Mouse (Mus musculus) kidney, embryonic 15.5 days (tissue): ENCODE measurements around the gene 1810024B03Rik. TPM values are rescaled to one million over a fixed set of nuclear protein-coding genes. Genes with fewer than 3 reads are reported as not detected.
"Not testable (repeated sequence)": the region's sequence is repeated elsewhere in the genome, so short reads cannot be mapped to it uniquely, and the experiment has no call there.

Source experiments
- ATAC-seq: fragments of 200-750 bp; cut with Nextera tagmentation; replicated peaks from 2 replicates; pipeline ENCODE4 v1.8.0; 2017; ENCODE audit warnings: moderate TSS enrichment; ENCODE audit not compliant: low FRiP score
- H3K27ac ChIP-seq: fragments of 300-500 bp; sonication (generic); 2 replicates; pipeline ENCODE4 v1.5.1; 2015; ENCODE audit warnings: mild to moderate bottlenecking, inconsistent platforms
- H3K27me3 ChIP-seq: fragments of 300-500 bp; sonication (generic); 2 replicates; pipeline ENCODE4 v1.6.1; 2015; ENCODE audit warnings: inconsistent platforms
- H3K36me3 ChIP-seq: fragments of 300-500 bp; sonication (generic); 2 replicates; pipeline ENCODE4 v1.6.1; 2015; ENCODE audit warnings: inconsistent platforms
- H3K4me1 ChIP-seq: fragments of 300-500 bp; sonication (generic); 2 replicates; pipeline ENCODE4 v1.6.1; 2015; ENCODE audit warnings: inconsistent platforms
- H3K4me2 ChIP-seq: fragments of 300-500 bp; sonication (generic); 2 replicates; pipeline ENCODE4 v1.6.1; 2015; ENCODE audit warnings: moderate library complexity, mild to moderate bottlenecking, inconsistent platforms
- H3K4me3 ChIP-seq: fragments of 300-500 bp; sonication (generic); replicated peaks from 2 replicates; pipeline ENCODE4 v1.5.1; 2015; ENCODE audit warnings: mild to moderate bottlenecking, inconsistent platforms
- H3K9ac ChIP-seq: fragments of 300-500 bp; sonication (generic); 2 replicates; pipeline ENCODE4 v1.6.1; 2015; ENCODE audit warnings: mild to moderate bottlenecking, inconsistent platforms
- H3K9me3 ChIP-seq: fragments of 300-500 bp; sonication (generic); replicated peaks from 2 replicates; pipeline ENCODE4 v1.6.1; 2016; ENCODE audit warnings: inconsistent platforms
- WGBS: fragments of 180-500 bp; shearing (Covaris S2); methylation state at CpG from one replicate; pipeline ENCODE4 v1.1.7; 2015; ENCODE audit warnings: mixed read lengths; 5-methylcytosine and 5-hydroxymethylcytosine counted together
- polyA plus RNA-seq: library from polyadenylated mRNA; unstranded; fragments of >200 nt; fragmentation: Nextera tagmentation; extraction: Ambion mirVana; gene quantifications from 2 replicates; pipeline ENCODE4 v1.2.1, GENCODE M21; 2015

The 1810024B03Rik gene
- polyA plus RNA-seq, 1 experiment from 2014 or later: 2.7 TPM

DNA sequence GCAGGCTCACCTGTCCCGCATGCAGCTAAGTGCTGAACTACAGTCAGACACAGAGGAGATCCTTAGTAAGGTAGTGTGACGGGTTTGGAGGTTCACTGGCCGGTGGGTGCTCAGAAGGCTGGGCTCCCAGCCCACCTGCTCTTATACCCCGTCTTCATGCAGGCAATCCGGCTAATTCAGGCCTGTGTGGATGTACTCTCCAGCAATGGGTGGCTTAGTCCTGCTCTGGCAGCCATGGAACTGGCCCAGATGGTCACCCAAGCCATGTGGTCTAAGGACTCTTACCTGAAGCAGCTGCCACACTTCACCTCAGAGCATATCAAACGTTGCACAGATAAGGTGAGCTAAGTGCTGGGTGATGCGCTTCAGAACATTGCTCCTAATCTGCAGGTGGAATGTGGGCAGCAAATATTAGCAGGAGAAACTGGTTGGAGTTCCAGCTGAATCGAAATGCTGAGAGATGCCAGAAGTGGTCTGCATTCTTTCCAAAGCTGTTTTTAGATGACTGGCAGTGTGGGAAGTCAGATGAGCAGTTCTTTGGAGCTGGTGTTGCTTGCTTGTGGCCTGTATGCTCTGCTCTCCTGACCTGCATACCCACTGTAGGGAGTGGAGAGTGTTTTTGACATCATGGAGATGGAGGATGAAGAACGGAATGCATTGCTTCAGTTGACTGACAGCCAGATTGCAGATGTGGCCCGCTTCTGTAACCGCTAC, 30.0 kb upstream of the 1810024B03Rik start:
- 92% methylated on average over 11 of the region's 11 CpGs for WGBS
- no peaks in the 10 kb centered on the region for H3K4me1 ChIP-seq
- no peak overlapping the region for H3K27ac ChIP-seq
- H3K27me3 ChIP-seq: no peaks in the 10 kb centered on the region
- H3K4me3 ChIP-seq: no peak overlapping the region
- peaks cover 97% of the 10 kb centered on the region for H3K36me3 ChIP-seq
- ATAC-seq: no peak
- H3K9me3 ChIP-seq: no peaks in the 10 kb centered on the region
- H3K9ac ChIP-seq: no peak overlapping the region
- no peak overlapping the region for H3K4me2 ChIP-seq

DNA sequence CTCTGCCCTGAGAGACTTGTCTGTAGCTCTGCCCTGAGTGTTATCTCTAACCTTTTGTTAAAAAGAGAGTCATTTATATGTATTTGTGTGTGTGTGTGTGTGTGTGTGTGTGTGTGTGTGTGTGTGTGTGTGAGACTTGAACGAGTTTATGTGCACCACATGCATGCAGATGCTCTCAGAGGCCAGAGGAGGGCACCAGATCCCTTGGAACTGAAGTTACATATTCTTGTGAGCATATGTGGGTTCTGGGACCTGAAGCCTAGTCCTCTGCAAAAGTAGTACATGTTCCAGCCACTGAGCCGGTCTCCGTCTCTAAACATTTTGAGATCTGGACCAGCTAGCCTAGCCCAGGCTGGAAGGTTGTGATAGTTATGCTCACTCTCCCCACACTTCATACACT, 17.2 kb upstream of the 1810024B03Rik start:
- Histone ChIP-seq H3K27me3 (no peaks in the 10 kb centered on the region), H3K36me3 (peaks cover 97% of the 10 kb centered on the region)

DNA sequence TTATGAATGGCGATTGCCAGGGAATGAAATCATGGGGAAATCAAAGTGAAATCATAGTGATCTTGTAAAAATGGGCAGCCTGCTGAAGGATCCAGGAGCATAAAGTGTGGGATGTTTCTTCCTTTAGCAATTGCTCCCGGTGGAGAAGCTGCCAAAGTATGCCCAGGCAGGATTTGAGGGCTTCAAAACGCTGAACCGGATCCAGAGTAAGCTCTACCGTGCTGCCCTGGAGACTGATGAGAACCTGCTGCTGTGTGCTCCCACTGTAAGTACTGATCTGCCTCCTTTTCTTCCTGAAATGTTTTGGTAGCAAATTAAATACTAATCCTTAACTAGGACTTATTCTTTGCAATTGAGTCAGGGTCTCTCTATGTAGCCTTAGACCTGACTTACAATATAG, 9.7 kb upstream of the 1810024B03Rik start:
- Histone ChIP-seq H3K9me3 (no peaks in the 10 kb centered on the region), H3K36me3 (peaks cover 100% of the 10 kb centered on the region), H3K4me2 (no peak overlapping the region), H3K27ac (no peak overlapping the region), H3K9ac (no peak overlapping the region), H3K27me3 (no peaks in the 10 kb centered on the region), H3K4me1 (no peaks in the 10 kb centered on the region), H3K4me3 (no peak overlapping the region)
- ATAC-seq: no peak
- WGBS: 94% methylated on average over 5 of the region's 5 CpGs

More for the DNA sequence above, 17.2 kb upstream of the 1810024B03Rik start:
- no peaks in the 10 kb centered on the region for H3K9me3 ChIP-seq
- ATAC-seq: no peak
- no peak overlapping the region for H3K27ac ChIP-seq
- H3K4me1 ChIP-seq: no peaks in the 10 kb centered on the region
- no peak overlapping the region for H3K9ac ChIP-seq
- H3K4me3 ChIP-seq: no peak overlapping the region
- WGBS: 97% methylated on average over 3 of the region's 3 CpGs
- no peak overlapping the region for H3K4me2 ChIP-seq

DNA sequence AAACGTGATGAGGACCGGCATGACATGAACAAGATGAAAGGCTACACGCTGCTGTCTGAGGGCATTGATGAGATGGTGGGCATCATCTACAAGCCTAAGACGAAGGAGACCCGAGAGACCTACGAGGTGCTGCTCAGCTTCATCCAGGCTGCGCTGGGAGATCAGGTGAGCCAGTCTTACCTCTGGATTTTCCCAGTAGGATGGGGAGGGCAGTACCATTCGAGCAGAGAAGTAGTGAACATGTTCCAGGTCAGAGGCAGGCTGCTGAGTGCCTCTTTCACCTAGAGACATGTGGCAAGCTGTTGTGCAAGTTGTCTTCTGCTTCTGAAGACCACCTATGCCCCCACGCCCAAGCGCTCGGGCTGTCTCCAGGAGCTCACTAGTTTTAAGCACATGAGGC, 2.6 kb upstream of the 1810024B03Rik start:
- no peak overlapping the region for H3K27ac ChIP-seq
- peaks cover 63% of the 10 kb centered on the region for H3K36me3 ChIP-seq
- H3K9ac ChIP-seq: no peak overlapping the region
- H3K4me3 ChIP-seq: no peak overlapping the region
- H3K4me2 ChIP-seq: no peak overlapping the region
- H3K4me1 ChIP-seq: peaks cover 18% of the 10 kb centered on the region
- no peaks in the 10 kb centered on the region for H3K9me3 ChIP-seq
- H3K27me3 ChIP-seq: no peaks in the 10 kb centered on the region
- ATAC-seq: no peak
- WGBS: 93% methylated on average over 11 of the region's 11 CpGs

DNA sequence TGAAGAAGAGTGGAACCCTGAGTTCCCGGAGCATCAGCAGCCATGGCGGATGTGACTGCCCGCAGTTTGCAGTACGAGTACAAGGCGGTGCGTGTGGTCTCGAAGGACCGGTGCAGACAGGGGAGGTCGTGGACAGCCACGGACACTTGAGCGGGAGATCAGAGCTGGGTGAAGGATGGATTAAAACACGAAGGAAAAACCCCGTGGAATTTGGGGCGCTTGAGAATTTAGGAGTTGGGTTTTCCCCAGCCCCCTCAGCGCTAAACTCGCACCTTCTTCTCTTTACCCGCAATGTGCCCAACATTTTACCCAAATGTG, 331 bp upstream of the 1810024B03Rik start:
- H3K4me2 ChIP-seq: peak overlapping the region; percentile 78
- H3K27me3 ChIP-seq: no peaks in the 10 kb centered on the region
- WGBS: under 1% methylated on average over 17 of the region's 17 CpGs
- peaks cover 45% of the 10 kb centered on the region for H3K36me3 ChIP-seq
- peak overlapping the region; percentile 76 for H3K9ac ChIP-seq
- H3K27ac ChIP-seq: peak overlapping the region; percentile 86
- peak overlapping the region; percentile 88 for H3K4me3 ChIP-seq
- H3K4me1 ChIP-seq: peaks cover 18% of the 10 kb centered on the region
- ATAC-seq: no peak
- H3K9me3 ChIP-seq: no peaks in the 10 kb centered on the region

DNA sequence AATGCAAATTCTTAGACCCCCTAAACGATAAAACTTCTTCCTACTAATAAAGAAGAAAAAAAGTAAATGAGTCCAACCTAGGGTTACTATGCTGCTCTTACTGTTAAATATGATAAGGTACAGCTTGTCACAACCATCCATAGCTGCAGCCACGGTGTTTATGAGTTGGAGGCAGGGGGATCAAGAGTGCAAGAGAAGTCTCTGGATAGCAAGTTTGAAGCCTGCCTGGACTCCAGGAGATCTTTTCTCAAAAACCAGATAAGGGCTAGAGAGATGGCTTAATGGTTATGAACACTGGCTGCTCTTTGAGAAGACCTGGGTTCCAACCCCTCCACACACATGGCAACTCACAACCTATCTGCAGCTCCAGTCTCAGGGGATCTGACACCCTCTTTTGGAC, 1.2 kb downstream of the 1810024B03Rik start:
- Histone ChIP-seq H3K36me3 (peaks cover 37% of the 10 kb centered on the region), H3K27me3 (no peaks in the 10 kb centered on the region), H3K27ac (no peak overlapping the region), H3K4me3 (no peak overlapping the region), H3K9ac (no peak overlapping the region), H3K4me2 (peak overlapping the region; percentile 78; the same call in 1 of the 2 replicates), H3K9me3 (no peaks in the 10 kb centered on the region), H3K4me1 (peaks cover 18% of the 10 kb centered on the region)
- no peak for ATAC-seq
- 97% methylated on average over 2 of the region's 2 CpGs for WGBS

DNA sequence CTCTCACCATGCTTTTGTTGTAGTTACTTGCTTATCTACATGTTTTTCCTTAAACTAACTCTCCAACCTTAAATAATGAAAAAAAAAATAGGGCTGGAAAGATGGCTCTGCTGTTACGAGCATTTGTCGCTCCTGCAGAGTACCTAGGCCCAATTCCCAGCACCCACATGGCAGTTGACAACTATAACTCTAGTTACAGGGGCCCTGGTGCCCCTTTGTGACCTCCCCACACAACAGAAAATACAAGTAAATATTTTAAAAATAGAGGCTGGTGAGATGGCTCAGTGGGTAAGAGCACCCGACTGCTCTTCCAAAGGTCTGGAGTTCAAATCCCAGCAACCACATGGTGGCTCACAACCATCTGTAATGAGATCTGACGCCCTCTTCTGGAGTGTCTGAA, 2.1 kb downstream of the 1810024B03Rik start:
- H3K9ac ChIP-seq, H3K4me2 ChIP-seq, H3K27ac ChIP-seq, ATAC-seq, H3K9me3 ChIP-seq, H3K4me3 ChIP-seq, H3K27me3 ChIP-seq: not testable (repeated sequence)
- WGBS: 83% methylated on average over 4 of the region's 4 CpGs
- H3K36me3 ChIP-seq: peaks cover 33% of the 10 kb centered on the region
- H3K4me1 ChIP-seq: peaks cover 18% of the 10 kb centered on the region

DNA sequence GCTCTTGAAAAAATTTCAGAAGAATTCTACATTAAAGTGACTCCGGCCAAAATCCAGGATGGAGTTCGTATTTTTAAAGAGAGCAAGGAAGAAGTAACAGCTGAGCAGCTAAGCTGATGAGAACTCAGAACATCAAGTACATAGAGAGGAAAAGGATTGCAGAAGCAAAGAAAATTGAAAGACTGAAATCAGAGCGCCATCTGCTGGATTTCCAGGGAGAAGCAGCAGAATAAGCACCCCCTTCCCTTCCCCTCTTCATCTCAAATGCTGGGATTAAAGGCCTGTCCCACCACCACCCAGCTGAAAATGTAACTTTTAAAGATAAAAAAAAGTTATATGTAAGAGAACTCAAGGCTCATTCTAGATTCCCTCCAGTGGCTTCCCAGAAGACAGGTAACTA, 3.1 kb downstream of the 1810024B03Rik start:
- ATAC-seq: no peak
- H3K27me3 ChIP-seq: no peaks in the 10 kb centered on the region
- no peak overlapping the region for H3K27ac ChIP-seq
- no peak overlapping the region for H3K9ac ChIP-seq
- H3K4me3 ChIP-seq: no peak overlapping the region
- peaks cover 30% of the 10 kb centered on the region; the same call in 1 of the 2 replicates for H3K36me3 ChIP-seq
- H3K9me3 ChIP-seq: no peaks in the 10 kb centered on the region
- peaks cover 18% of the 10 kb centered on the region for H3K4me1 ChIP-seq
- 32% methylated on average over 3 of the region's 3 CpGs for WGBS
- H3K4me2 ChIP-seq: no peak overlapping the region

DNA sequence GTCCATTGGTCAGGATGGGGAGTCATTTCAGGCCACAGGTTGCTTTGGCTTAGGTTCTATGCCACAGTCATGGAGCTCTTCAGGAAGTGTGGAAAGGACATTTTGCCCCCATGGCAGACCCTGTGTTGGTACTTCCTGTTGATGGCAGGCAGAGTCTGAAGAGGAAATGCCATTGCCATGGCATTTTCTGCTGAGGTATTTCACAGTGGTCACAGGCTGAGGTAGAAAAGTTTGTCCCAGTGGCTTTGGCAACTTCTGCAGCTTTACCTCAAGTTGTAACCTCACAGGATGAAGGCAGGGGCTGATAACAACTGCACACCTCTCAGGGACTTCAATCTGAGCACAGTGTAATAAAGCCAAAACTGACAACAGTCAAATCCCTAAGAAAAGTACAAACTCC, 18.5 kb downstream of the 1810024B03Rik start:
- no peak overlapping the region for H3K4me2 ChIP-seq
- H3K4me3 ChIP-seq: no peak overlapping the region
- H3K36me3 ChIP-seq: no peaks in the 10 kb centered on the region
- no peaks in the 10 kb centered on the region for H3K9me3 ChIP-seq
- no peak overlapping the region for H3K27ac ChIP-seq
- H3K9ac ChIP-seq: no peak overlapping the region
- H3K27me3 ChIP-seq: 0 out of 2 replicates have a peak, but pooled peaks cover 9% of the 10 kb centered on the region
- H3K4me1 ChIP-seq: no peaks in the 10 kb centered on the region
- ATAC-seq: no peak

DNA sequence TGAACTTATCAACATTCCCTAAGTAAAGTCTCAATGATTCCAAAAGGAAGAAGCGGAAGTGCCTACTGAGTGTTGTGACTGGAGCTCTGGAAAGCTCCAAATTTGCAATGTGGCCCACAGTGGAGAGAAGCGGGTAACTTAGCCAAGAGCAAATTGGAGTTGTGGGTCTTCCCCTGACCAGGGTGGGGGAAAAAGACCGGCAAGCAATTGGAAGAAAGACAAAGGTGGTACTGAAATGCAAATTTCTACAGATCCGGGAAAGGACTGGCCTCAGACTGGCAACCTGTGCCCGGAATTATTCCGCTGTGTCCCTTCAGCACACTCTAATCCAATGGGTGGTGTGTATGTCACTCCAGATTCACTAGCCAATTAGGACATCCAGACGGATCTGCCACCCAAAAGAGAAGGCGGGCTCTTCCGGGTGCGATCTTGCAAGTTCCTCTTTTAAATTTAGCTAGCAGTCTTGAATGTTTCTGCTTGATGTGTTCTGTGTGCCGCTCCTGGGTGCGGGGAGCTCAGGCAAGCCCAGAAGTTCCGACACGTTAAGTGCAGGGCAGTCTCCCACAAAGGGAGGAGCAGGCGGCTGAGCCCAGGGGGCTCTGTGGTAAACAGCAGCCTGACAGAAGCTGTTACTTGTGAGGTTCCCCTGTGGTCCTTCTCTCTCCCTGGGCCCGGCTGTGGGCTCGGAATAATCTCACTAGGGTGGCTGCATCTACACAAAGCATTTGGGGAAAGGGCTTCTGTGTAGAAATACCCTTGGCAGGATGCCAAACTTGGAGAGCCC, 25.3 kb downstream of the 1810024B03Rik start:
- Histone ChIP-seq H3K27ac (peak overlapping the region; percentile 90), H3K4me2 (peak overlapping the region; percentile 79), H3K36me3 (no peaks in the 10 kb centered on the region), H3K9ac (peak overlapping the region; percentile 73), H3K4me1 (0 out of 2 replicates have a peak, but pooled peaks cover 5% of the 10 kb centered on the region), H3K4me3 (peak overlapping the region; percentile 62), H3K9me3 (no peaks in the 10 kb centered on the region), H3K27me3 (0 out of 2 replicates have a peak, but pooled peaks cover 6% of the 10 kb centered on the region)
- peak; percentile 100 for ATAC-seq
- 3% methylated on average over 17 of the region's 17 CpGs for WGBS

DNA sequence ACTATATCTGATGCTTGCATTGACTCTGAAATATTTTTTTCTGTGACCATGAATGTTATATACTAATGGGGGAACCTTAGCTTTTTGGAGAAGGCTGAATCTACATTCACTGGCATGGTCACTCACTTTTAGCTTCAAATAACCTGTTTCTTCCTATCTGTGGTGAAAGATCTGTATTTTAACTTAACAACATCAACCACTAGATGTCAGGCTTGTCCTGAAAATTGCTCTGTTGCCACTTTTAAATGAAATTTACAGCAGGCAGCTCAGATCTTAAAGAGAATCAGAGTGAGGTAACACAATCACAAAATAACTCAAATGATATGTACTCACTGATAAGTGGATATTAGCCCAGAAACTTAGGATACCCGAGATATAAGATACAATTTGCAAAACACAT, 41.8 kb downstream of the 1810024B03Rik start:
- not testable (repeated sequence) for H3K9ac ChIP-seq, H3K9me3 ChIP-seq, H3K27ac ChIP-seq, H3K4me2 ChIP-seq, H3K4me3 ChIP-seq, H3K36me3 ChIP-seq, H3K4me1 ChIP-seq, ATAC-seq, H3K27me3 ChIP-seq
- 5% methylated on average over 1 of the region's 1 CpGs for WGBS

DNA sequence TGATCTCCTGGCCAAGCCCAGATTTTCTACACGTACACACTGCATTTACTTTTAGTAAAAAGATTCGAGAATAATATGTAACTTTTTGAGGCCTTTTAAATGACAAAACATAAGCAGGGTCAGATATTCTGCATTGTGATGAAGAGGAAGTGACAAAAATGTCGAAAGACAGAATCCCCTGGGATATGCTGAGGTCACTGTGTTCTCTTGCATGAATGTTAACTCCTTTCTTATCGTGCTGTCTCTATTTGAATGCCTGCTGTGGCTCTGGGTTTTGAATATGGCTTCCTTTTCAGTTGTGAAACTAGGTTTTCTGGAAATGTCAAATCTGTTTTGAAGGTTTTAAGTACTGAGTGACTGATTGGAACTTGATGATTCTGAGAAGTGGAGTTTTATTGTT, 42.4 kb downstream of the 1810024B03Rik start:
- Histone ChIP-seq H3K27me3 (peaks cover 9% of the 10 kb centered on the region), H3K4me3 (no peak overlapping the region), H3K4me1 (no peaks in the 10 kb centered on the region), H3K27ac (no peak overlapping the region), H3K4me2 (no peak overlapping the region), H3K9ac (no peak overlapping the region), H3K9me3 (no peaks in the 10 kb centered on the region), H3K36me3 (no peaks in the 10 kb centered on the region)
- WGBS: 59% methylated on average over 4 of the region's 4 CpGs
- ATAC-seq: no peak
